Mouse (Mus musculus): ENCODE data around the gene Agpat4.
"Not testable (repeated sequence)": the region's sequence is repeated elsewhere in the genome, so short reads cannot be mapped to it uniquely, and the experiment has no call there.

The Agpat4 gene

GRCm38 (mm10) chr17:12122262-12122661, 3.8 kb downstream of the Agpat4 start:
- DNase-seq (ENCODE audit: low spot score in 2 of 2): not testable (repeated sequence)

GRCm38 (mm10) chr17:12123168-12123567, 4.7 kb downstream of the Agpat4 start:
- DNase-seq (ENCODE audit: low spot score in 2 of 2): no peak

- DNase-seq (ENCODE audit: low spot score in 2 of 2): no peak
Observed at GRCm38 (mm10) chr17:12127056-12127455, 8.6 kb downstream of the Agpat4 start.

GRCm38 (mm10) chr17:12128976-12129375, 10.5 kb downstream of the Agpat4 start:
- DNase-seq (ENCODE audit: low spot score in 2 of 2): no peak

GRCm38 (mm10) chr17:12131171-12131570, 12.7 kb downstream of the Agpat4 start:
- DNase-seq (ENCODE audit: low spot score in 2 of 2): peak in 1 of 2 experiments; percentile 18

GRCm38 (mm10) chr17:12131581-12131980, 13.1 kb downstream of the Agpat4 start:
- no peak for DNase-seq (ENCODE audit: low spot score in 2 of 2)

- no peak for DNase-seq (ENCODE audit: low spot score in 2 of 2)
Observed at GRCm38 (mm10) chr17:12132904-12133303, 14.4 kb downstream of the Agpat4 start.

- DNase-seq (ENCODE audit: low spot score in 2 of 2): peak in 1 of 2 experiments; percentile 33
Observed at GRCm38 (mm10) chr17:12133985-12134384, 15.5 kb downstream of the Agpat4 start.

GRCm38 (mm10) chr17:12134975-12135633, 16.6 kb downstream of the Agpat4 start:
- peak in 1 of 2 experiments; percentile 27 for DNase-seq (ENCODE audit: low spot score in 2 of 2)

- DNase-seq (ENCODE audit: low spot score in 2 of 2): no peak
Observed at GRCm38 (mm10) chr17:12138355-12138754, 19.9 kb downstream of the Agpat4 start.

- no peak for DNase-seq (ENCODE audit: low spot score in 2 of 2)
Observed at GRCm38 (mm10) chr17:12143948-12144364, 25.5 kb downstream of the Agpat4 start.

GRCm38 (mm10) chr17:12146132-12146681, 27.7 kb downstream of the Agpat4 start:
- DNase-seq (ENCODE audit: low spot score in 2 of 2): no peak

GRCm38 (mm10) chr17:12147830-12148229, 29.3 kb downstream of the Agpat4 start:
- DNase-seq (ENCODE audit: low spot score in 2 of 2): no peak

GRCm38 (mm10) chr17:12149232-12149861, 30.8 kb downstream of the Agpat4 start:
- DNase-seq (ENCODE audit: low spot score in 2 of 2): no peak

- no peak for DNase-seq (ENCODE audit: low spot score in 2 of 2)
Observed at GRCm38 (mm10) chr17:12150970-12151369, 32.5 kb downstream of the Agpat4 start.

GRCm38 (mm10) chr17:12154260-12154659, 35.8 kb downstream of the Agpat4 start:
- no peak for DNase-seq (ENCODE audit: low spot score in 2 of 2)

GRCm38 (mm10) chr17:12155236-12155635, 36.7 kb downstream of the Agpat4 start:
- DNase-seq (ENCODE audit: low spot score in 2 of 2): no peak

GRCm38 (mm10) chr17:12155872-12156271, 37.4 kb downstream of the Agpat4 start:
- DNase-seq (ENCODE audit: low spot score in 2 of 2): no peak

GRCm38 (mm10) chr17:12156661-12157060, 38.2 kb downstream of the Agpat4 start:
- no peak for DNase-seq (ENCODE audit: low spot score in 2 of 2)

GRCm38 (mm10) chr17:12157203-12157602, 38.7 kb downstream of the Agpat4 start:
- no peak for DNase-seq (ENCODE audit: low spot score in 2 of 2)

- DNase-seq (ENCODE audit: low spot score in 2 of 2): no peak
Observed at GRCm38 (mm10) chr17:12159187-12160060, 40.9 kb downstream of the Agpat4 start.

GRCm38 (mm10) chr17:12160061-12160421, 41.5 kb downstream of the Agpat4 start:
- no peak for DNase-seq (ENCODE audit: low spot score in 2 of 2)

Data from urinary bladder, postnatal 36 days (tissue).